Mouse (Mus musculus) CH12.LX (cell line): ENCODE data around the gene Shtn1. TPM values are rescaled to one million over a fixed set of nuclear protein-coding genes. Genes with fewer than 3 reads are reported as not detected.

ENCODE experiments used
- DNase-seq: peaks from one replicate; pipeline ENCODE4 v3.0.0-alpha.2; 2013; ENCODE audit errors: extremely low read depth
- H3K27ac ChIP-seq: 2 replicates; pipeline ENCODE4 v1.5.1; 2012; ENCODE audit warnings: low read depth, mild to moderate bottlenecking, control low read depth, moderate library complexity; ENCODE audit not compliant: insufficient read depth
- H3K27me3 ChIP-seq: replicated peaks from 2 replicates; pipeline ENCODE3; 2012; ENCODE audit warnings: inconsistent platforms
- H3K36me3 ChIP-seq, 2 experiments: replicated peaks in 1 of 2; 2 replicates each; pipeline versions ENCODE3 to v1.6.1; 2012; ENCODE audit warnings: inconsistent platforms in 1 of 2, low read length in 1 of 2, mild to moderate bottlenecking in 1 of 2, mixed read lengths in 1 of 2, moderate library complexity in 1 of 2; ENCODE audit not compliant: control insufficient read depth in 1 of 2, insufficient read depth in 1 of 2
- H3K4me1 ChIP-seq, 2 experiments: 2 replicates each; pipeline ENCODE4 v1.6.1; 2012; ENCODE audit warnings: inconsistent platforms in 1 of 2, moderate library complexity in 1 of 2; ENCODE audit not compliant: insufficient read depth in 2 of 2, control insufficient read depth in 1 of 2
- H3K4me2 ChIP-seq: 2 replicates; pipeline ENCODE4 v1.6.1; 2012; ENCODE audit warnings: low read depth, mild to moderate bottlenecking, control low read depth; ENCODE audit not compliant: poor library complexity, insufficient read depth, severe bottlenecking
- H3K4me3 ChIP-seq, 3 experiments: fragments of 150-350 bp in 1 of 3; sonication (generic) in 1 of 3; replicated peaks in 1 of 3; 2 replicates each; pipeline versions ENCODE3 to v1.5.1; 2011 to 2012; ENCODE audit warnings: low read depth in 2 of 3, low read length in 2 of 3, mild to moderate bottlenecking in 2 of 3, moderate library complexity in 2 of 3, control low read depth in 1 of 3, improper control_type of control experiment in 1 of 3, inconsistent platforms in 1 of 3, mixed read lengths in 1 of 3; ENCODE audit not compliant: poor library complexity in 1 of 3
- H3K79me2 ChIP-seq: replicated peaks from 2 replicates; pipeline ENCODE4 v1.6.1; 2012; ENCODE audit warnings: mild to moderate bottlenecking, moderate library complexity; ENCODE audit not compliant: control insufficient read depth, poor library complexity, insufficient read depth, severe bottlenecking; ENCODE audit errors: extremely low read depth
- H3K9ac ChIP-seq: 2 replicates; pipeline ENCODE4 v1.6.1; 2012; ENCODE audit warnings: low read depth, mild to moderate bottlenecking, control low read depth, moderate library complexity; ENCODE audit not compliant: insufficient read depth
- H3K9me3 ChIP-seq: replicated peaks from 2 replicates; pipeline ENCODE3; 2012; ENCODE audit warnings: low read length, inconsistent platforms, mixed read lengths
- BHLHE40 ChIP-seq: IDR thresholded peaks from 2 replicates; pipeline ENCODE4 v1.6.1; 2011; ENCODE audit warnings: mild to moderate bottlenecking, low read depth, low read length, improper control_type of control experiment
- CHD1 ChIP-seq: IDR thresholded peaks from 2 replicates; pipeline ENCODE4 v1.6.1; 2012; ENCODE audit warnings: low read depth, low read length, improper control_type of control experiment, inconsistent platforms
- CHD2 ChIP-seq: IDR thresholded peaks from 2 replicates; pipeline ENCODE4 v1.6.1; 2011; ENCODE audit warnings: low read length, improper control_type of control experiment
- CTCF ChIP-seq, 2 experiments: IDR thresholded peaks in 1 of 2; conservative IDR thresholded peaks in 1 of 2; 2 replicates each; pipeline ENCODE4 v1.5.1; 2011 to 2012; ENCODE audit warnings: low read depth in 2 of 2, low read length in 2 of 2, improper control_type of control experiment in 1 of 2, inconsistent platforms in 1 of 2, mild to moderate bottlenecking in 1 of 2, moderate library complexity in 1 of 2
- ETS1 ChIP-seq: conservative IDR thresholded peaks from 2 replicates; pipeline ENCODE4 v1.6.1; 2012; ENCODE audit warnings: low read depth, mild to moderate bottlenecking, inconsistent platforms, low read length, improper control_type of control experiment, moderate library complexity
- IRF4 ChIP-seq: IDR thresholded peaks from 2 replicates; pipeline ENCODE4 v1.6.1; 2014; ENCODE audit warnings: low read depth, mild to moderate bottlenecking, inconsistent platforms, low read length, improper control_type of control experiment
- KAT2A ChIP-seq: IDR thresholded peaks from 2 replicates; pipeline ENCODE4 v1.6.1; 2012; ENCODE audit warnings: low read length, improper control_type of control experiment, inconsistent platforms; ENCODE audit not compliant: insufficient replicate concordance
- MAFK ChIP-seq: IDR thresholded peaks from 2 replicates; pipeline ENCODE4 v1.6.1; 2011; ENCODE audit warnings: low read length, improper control_type of control experiment; ENCODE audit not compliant: insufficient replicate concordance
- MEF2A ChIP-seq: IDR thresholded peaks from 2 replicates; pipeline ENCODE4 v1.6.1; 2014; ENCODE audit warnings: low read depth, mild to moderate bottlenecking, inconsistent platforms, low read length, improper control_type of control experiment, borderline replicate concordance
- MYC ChIP-seq: IDR thresholded peaks from 2 replicates; pipeline ENCODE4 v1.6.1; 2011; ENCODE audit warnings: low read depth, mild to moderate bottlenecking, improper control_type of control experiment, low read length
- NELFE ChIP-seq: IDR thresholded peaks from 2 replicates; pipeline ENCODE4 v1.6.1; 2011; ENCODE audit warnings: low read depth, low read length, improper control_type of control experiment
- POLR2AphosphoS2 ChIP-seq: IDR thresholded peaks from 2 replicates; pipeline ENCODE4 v1.6.1; 2011; ENCODE audit warnings: low read depth, low read length, improper control_type of control experiment
- RAD21 ChIP-seq: IDR thresholded peaks from 2 replicates; pipeline ENCODE4 v1.6.1; 2011; ENCODE audit warnings: low read depth, mild to moderate bottlenecking, low read length, improper control_type of control experiment, moderate library complexity
- TBP ChIP-seq: conservative IDR thresholded peaks from 2 replicates; pipeline ENCODE4 v1.6.1; 2011; ENCODE audit warnings: low read depth, low read length, improper control_type of control experiment
- TCF12 ChIP-seq: IDR thresholded peaks from 2 replicates; pipeline ENCODE4 v1.6.1; 2014; ENCODE audit warnings: low read depth, mild to moderate bottlenecking, inconsistent platforms, low read length, improper control_type of control experiment
- UBTF ChIP-seq: IDR thresholded peaks from 2 replicates; pipeline ENCODE4 v1.6.1; 2012; ENCODE audit warnings: low read depth, mild to moderate bottlenecking, inconsistent platforms, low read length, improper control_type of control experiment, moderate library complexity
- USF2 ChIP-seq: conservative IDR thresholded peaks from 2 replicates; pipeline ENCODE4 v1.6.1; 2011; ENCODE audit warnings: low read depth, low read length, improper control_type of control experiment
- ZC3H11A ChIP-seq: IDR thresholded peaks from 2 replicates; pipeline ENCODE4 v1.6.1; 2012; ENCODE audit warnings: low read depth, mild to moderate bottlenecking, inconsistent platforms, low read length, improper control_type of control experiment
- ZKSCAN1 ChIP-seq: IDR thresholded peaks from 2 replicates; pipeline ENCODE4 v1.6.1; 2012; ENCODE audit warnings: low read depth, inconsistent platforms, low read length, improper control_type of control experiment, borderline replicate concordance
- ZMIZ1 ChIP-seq: IDR thresholded peaks from 2 replicates; pipeline ENCODE4 v1.6.1; 2012; ENCODE audit warnings: low read depth, mild to moderate bottlenecking, inconsistent platforms, low read length, improper control_type of control experiment
- ZNF384 ChIP-seq: IDR thresholded peaks from 2 replicates; pipeline ENCODE4 v1.6.1; 2012; ENCODE audit warnings: low read depth, low read length, improper control_type of control experiment, inconsistent platforms
- dilution Hi-C: fragments of 300-500 bp; cut with MboI; formaldehyde crosslinking; loops from 2 replicates; pipeline ENCODE4 v1.14.3; 2020; ENCODE audit warnings: low sequenced_read_pairs; ENCODE audit not compliant: extremely low pct_unique_long_range_greater_than_20kb, extremely low pct_ligation_motif_present
- in situ Hi-C: fragments of 300-500 bp; cut with MboI; formaldehyde crosslinking; loops from 3 replicates; pipeline ENCODE4 v1.14.3; 2019; ENCODE audit warnings: low sequenced_read_pairs, low pct_ligation_motif_present, low pct_unique_long_range_greater_than_20kb, mixed read lengths
- polyA plus RNA-seq: library from polyadenylated mRNA; unstranded; fragments of >175 nt; gene quantifications from 2 replicates; pipeline ENCODE4 v1.2.1, GENCODE M21; 2012; ENCODE audit warnings: low read depth; ENCODE audit not compliant: insufficient read length
- total RNA-seq, 2 experiments: library from RNA; depleted of rRNA; stranded (reverse); fragments of 300-350 nt in 1 of 2; fragments of >200 nt in 1 of 2; gene quantifications; 2 replicates each; pipeline ENCODE4 v1.2.3; 2012 to 2014

The Shtn1 gene
- total and polyA plus RNA-seq, 3 experiments, result 6.4 to 20.9 (median 12.1) TPM

GRCm38 (mm10) chr19:59052783-59053490 is 23.0 kb downstream of the Shtn1 start:
- H3K4me3 ChIP-seq, result no peak overlapping the region
- no peak for DNase-seq
- H3K79me2 ChIP-seq, result no peaks in the 10 kb centered on the region
- H3K27me3 ChIP-seq, result no peaks in the 10 kb centered on the region
- dilution Hi-C loops, result no loop called here
- H3K9me3 ChIP-seq, result no peaks in the 10 kb centered on the region
- peaks cover 0 to 2% of the 10 kb centered on the region in 2 experiments; a peak in 1 of 4 replicates for H3K4me1 ChIP-seq
- peaks cover 0 to 36% of the 10 kb centered on the region in 2 experiments for H3K36me3 ChIP-seq
- no peak overlapping the region for H3K4me2 ChIP-seq
- in situ Hi-C loops, result no loop called here
- H3K27ac ChIP-seq, result no peak overlapping the region
- no peak for TF ChIP-seq CTCF (conservative IDR thresholded peaks at IDR 0.05 in 1 of 2, IDR thresholded peaks at IDR 0.05 in 1 of 2; ENCODE audit: low read depth in 2 of 2, low read length in 2 of 2)
- no peak for TF ChIP-seq NELFE
- no peak for TF ChIP-seq MAFK
- no peak overlapping the region for H3K9ac ChIP-seq

GRCm38 (mm10) chr19:59052053-59052452 is 23.8 kb downstream of the Shtn1 start:
- peaks cover 0 to 2% of the 10 kb centered on the region in 2 experiments; a peak in 1 of 4 replicates for H3K4me1 ChIP-seq
- H3K27ac ChIP-seq, result no peak overlapping the region
- H3K36me3 ChIP-seq, result peaks cover 0 to 28% of the 10 kb centered on the region in 2 experiments
- no peak overlapping the region for H3K4me3 ChIP-seq
- no peak for TF ChIP-seq ETS1
- TF ChIP-seq CHD2, result no peak
- no peak for TF ChIP-seq KAT2A
- no peak for TF ChIP-seq IRF4
- TF ChIP-seq ZNF384, result no peak
- no peak for TF ChIP-seq POLR2AphosphoS2
- no peak overlapping the region for H3K4me2 ChIP-seq
- H3K9ac ChIP-seq, result no peak overlapping the region
- in situ Hi-C loops (no loop called here), dilution Hi-C loops (no loop called here)
- H3K27me3 ChIP-seq, result no peaks in the 10 kb centered on the region
- H3K9me3 ChIP-seq, result no peaks in the 10 kb centered on the region
- H3K79me2 ChIP-seq, result no peaks in the 10 kb centered on the region
- no peak for DNase-seq

GRCm38 (mm10) chr19:59051622-59052021 is 24.3 kb downstream of the Shtn1 start:
- Histone ChIP-seq H3K36me3 (peaks cover 0 to 26% of the 10 kb centered on the region in 2 experiments), H3K4me3 (no peak overlapping the region), H3K4me1 (peaks cover 0 to 2% of the 10 kb centered on the region in 2 experiments; a peak in 1 of 4 replicates), H3K27ac (no peak overlapping the region), H3K79me2 (no peaks in the 10 kb centered on the region), H3K4me2 (no peak overlapping the region), H3K9ac (no peak overlapping the region), H3K27me3 (no peaks in the 10 kb centered on the region), H3K9me3 (no peaks in the 10 kb centered on the region)
- DNase-seq, result no peak
- in situ Hi-C loops (no loop called here), dilution Hi-C loops (no loop called here)
- no peak for TF ChIP-seq RAD21
- no peak for TF ChIP-seq MEF2A
- no peak for TF ChIP-seq TBP
- TF ChIP-seq ZC3H11A, result no peak
- no peak for TF ChIP-seq ZNF384
- TF ChIP-seq UBTF, result no peak
- TF ChIP-seq MAFK, result no peak
- no peak for TF ChIP-seq MYC
- TF ChIP-seq USF2, result no peak
- no peak for TF ChIP-seq KAT2A
- no peak for TF ChIP-seq CHD1
- no peak for TF ChIP-seq BHLHE40
- TF ChIP-seq TCF12, result no peak
- no peak for TF ChIP-seq ZMIZ1
- no peak for TF ChIP-seq CTCF (conservative IDR thresholded peaks at IDR 0.05 in 1 of 2, IDR thresholded peaks at IDR 0.05 in 1 of 2; ENCODE audit: low read depth in 2 of 2, low read length in 2 of 2)
- no peak for TF ChIP-seq ZKSCAN1
